Mouse (Mus musculus) olfactory bulb, adult 2 months (tissue): Measurements from ENCODE around the gene Vasp.

Experiments
- CTCF ChIP-seq: fragments of 200-500 bp; IDR thresholded peaks from 2 replicates; pipeline ENCODE4 v1.5.1; 2012; ENCODE audit warnings: low read depth, mild to moderate bottlenecking, low read length, moderate library complexity; ENCODE audit not compliant: insufficient read depth
- POLR2A ChIP-seq: fragments of 200-500 bp; IDR thresholded peaks from 2 replicates; pipeline ENCODE4 v1.6.1; 2012; ENCODE audit warnings: mild to moderate bottlenecking, low read depth, low read length, moderate library complexity; ENCODE audit not compliant: insufficient read depth

DNA sequence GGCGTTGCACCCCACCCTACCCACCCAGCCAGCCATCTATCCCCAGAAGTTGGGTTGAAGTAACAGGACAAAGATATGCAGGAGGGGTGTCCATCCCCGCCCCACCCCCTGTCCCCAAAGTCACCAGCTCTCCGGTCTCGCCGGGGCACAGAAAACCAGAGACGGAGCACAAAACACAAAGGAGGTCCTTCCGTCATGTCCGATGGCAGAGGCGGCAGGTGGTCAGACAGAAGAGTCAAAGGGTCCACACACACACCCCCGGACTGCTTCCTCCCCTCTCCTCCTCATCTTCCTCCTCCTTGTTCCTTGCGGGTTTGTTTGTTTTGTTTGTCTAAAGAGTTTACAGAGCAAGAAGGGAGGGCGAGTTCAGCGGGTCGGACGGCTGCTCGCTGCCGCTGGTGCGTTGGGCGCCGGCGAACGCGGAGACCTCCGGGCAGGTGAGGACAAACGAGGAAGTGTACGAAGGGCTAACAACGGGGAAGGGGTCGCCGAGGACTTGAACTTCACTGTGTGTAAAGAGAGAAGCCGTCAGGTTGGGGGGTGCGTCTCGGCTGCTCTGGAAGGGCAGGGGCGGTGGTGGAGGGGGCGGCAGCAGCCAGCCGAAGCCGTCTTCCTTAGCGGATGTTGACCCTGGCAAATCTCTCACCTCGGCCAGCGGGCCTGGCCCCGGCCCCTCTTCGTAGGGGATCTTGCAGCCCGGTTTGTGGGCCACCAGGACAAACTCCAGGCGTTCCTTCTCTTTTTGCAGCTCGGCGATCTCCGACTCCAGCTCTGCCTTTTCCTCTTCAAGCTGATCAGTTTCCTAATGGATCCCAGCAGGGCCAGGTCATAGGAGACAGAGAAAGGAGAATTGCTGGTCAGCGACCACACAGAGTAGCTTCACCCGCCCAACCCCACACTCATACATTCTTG, 33.1 kb upstream of the Vasp start:
- TF ChIP-seq CTCF, result no peak
- TF ChIP-seq POLR2A, result no peak
